Mouse (Mus musculus) G1E (cell line): ENCODE measurements around the gene Tedc1. TPM values are rescaled to one million over a fixed set of nuclear protein-coding genes. Genes with fewer than 3 reads are reported as not detected.

Source experiments
- ATAC-seq: 2 replicates; pipeline ENCODE4 v1.8.0; 2016; ENCODE audit warnings: mild to moderate bottlenecking; ENCODE audit not compliant: insufficient number of reproducible peaks, poor library complexity, low FRiP score, severe bottlenecking; ENCODE audit errors: extremely low read depth
- DNase-seq: peaks from one replicate; pipeline ENCODE4 v3.0.0; 2012; ENCODE audit warnings: low spot score
- H3K27me3 ChIP-seq: 2 replicates; pipeline ENCODE4 v1.6.1; 2012; ENCODE audit warnings: mild to moderate bottlenecking, low read length, inconsistent platforms; ENCODE audit not compliant: insufficient read depth
- H3K36me3 ChIP-seq: replicated peaks from 2 replicates; pipeline ENCODE3; 2012; ENCODE audit warnings: mild to moderate bottlenecking, inconsistent platforms
- H3K4me1 ChIP-seq: 2 replicates; pipeline ENCODE4 v1.6.1; 2012; ENCODE audit warnings: low read depth, low read length, inconsistent platforms, mixed read lengths; ENCODE audit not compliant: insufficient read depth
- H3K4me3 ChIP-seq: 2 replicates; pipeline ENCODE4 v1.5.1; 2012; ENCODE audit warnings: low read depth, mild to moderate bottlenecking, inconsistent platforms, low read length, moderate library complexity, mixed read lengths
- H3K9me3 ChIP-seq: replicated peaks from 2 replicates; pipeline ENCODE4 v1.6.1; 2012; ENCODE audit warnings: inconsistent platforms
- CTCF ChIP-seq: IDR thresholded peaks from 2 replicates; pipeline ENCODE4 v1.5.1; 2012; ENCODE audit warnings: low read depth, low read length, inconsistent platforms, mixed read lengths
- GATA1 ChIP-seq: IDR thresholded peaks from 2 replicates; pipeline ENCODE4 v1.6.1; 2012; ENCODE audit warnings: borderline replicate concordance, low read length, inconsistent platforms, mixed read lengths
- GATA2 ChIP-seq: IDR thresholded peaks from 2 replicates; pipeline ENCODE4 v1.6.1; 2012; ENCODE audit warnings: low read depth, low read length, inconsistent platforms, borderline replicate concordance
- POLR2AphosphoS5 ChIP-seq: IDR thresholded peaks from 2 replicates; pipeline ENCODE4 v1.6.1; 2012; ENCODE audit warnings: low read depth, low read length, inconsistent platforms; ENCODE audit not compliant: insufficient replicate concordance
- TAL1 ChIP-seq: conservative IDR thresholded peaks from 2 replicates; pipeline ENCODE4 v1.6.1; 2012; ENCODE audit warnings: low read depth, low read length, inconsistent platforms, mixed read lengths
- polyA plus RNA-seq: library from polyadenylated mRNA; stranded (reverse); fragments of >175 nt; gene quantifications from 2 replicates; pipeline ENCODE4 v1.2.3, GENCODE M21; 2012
- total RNA-seq, 2 experiments: library from RNA; stranded (forward) in 1 of 2; stranded (reverse) in 1 of 2; fragments of 200-1000 nt in 1 of 2; fragments of >200 nt in 1 of 2; fragmentation: Nextera tagmentation in 1 of 2; gene quantifications; 2 replicates each; pipeline ENCODE4 v1.2.3; 2014 to 2017

Tedc1 gene
- total and polyA plus RNA-seq, 3 experiments = 8.4 to 35.1 (median 9.3) TPM

GRCm38 (mm10) chr12:113138291-113138690, 17.9 kb upstream of the Tedc1 start:
- H3K27me3 ChIP-seq = peaks cover 37% of the 10 kb centered on the region
- DNase-seq (no peak), ATAC-seq (no peak)
- no peak for TF ChIP-seq GATA2
- TF ChIP-seq TAL1 = no peak
- TF ChIP-seq GATA1 = no peak
- TF ChIP-seq CTCF = no peak
- no peak for TF ChIP-seq POLR2AphosphoS5
- peaks cover 16% of the 10 kb centered on the region for H3K9me3 ChIP-seq
- H3K4me1 ChIP-seq = peaks cover 47% of the 10 kb centered on the region
- peaks cover 65% of the 10 kb centered on the region for H3K36me3 ChIP-seq
- no peak overlapping the region for H3K4me3 ChIP-seq

GRCm38 (mm10) chr12:113138901-113139864, 17.0 kb upstream of the Tedc1 start:
- ATAC-seq (no peak), DNase-seq (no peak)
- H3K4me1 ChIP-seq = peaks cover 49% of the 10 kb centered on the region
- peaks cover 16% of the 10 kb centered on the region for H3K9me3 ChIP-seq
- H3K36me3 ChIP-seq = peaks cover 58% of the 10 kb centered on the region
- H3K27me3 ChIP-seq = peaks cover 45% of the 10 kb centered on the region
- H3K4me3 ChIP-seq = peak overlapping the region; percentile 70; the same call in 1 of the 2 replicates
- TF ChIP-seq GATA2 (no peak), TAL1 (no peak), CTCF (no peak), POLR2AphosphoS5 (peak; percentile 38; the same call in 1 of the 2 replicates), GATA1 (no peak)

DNA sequence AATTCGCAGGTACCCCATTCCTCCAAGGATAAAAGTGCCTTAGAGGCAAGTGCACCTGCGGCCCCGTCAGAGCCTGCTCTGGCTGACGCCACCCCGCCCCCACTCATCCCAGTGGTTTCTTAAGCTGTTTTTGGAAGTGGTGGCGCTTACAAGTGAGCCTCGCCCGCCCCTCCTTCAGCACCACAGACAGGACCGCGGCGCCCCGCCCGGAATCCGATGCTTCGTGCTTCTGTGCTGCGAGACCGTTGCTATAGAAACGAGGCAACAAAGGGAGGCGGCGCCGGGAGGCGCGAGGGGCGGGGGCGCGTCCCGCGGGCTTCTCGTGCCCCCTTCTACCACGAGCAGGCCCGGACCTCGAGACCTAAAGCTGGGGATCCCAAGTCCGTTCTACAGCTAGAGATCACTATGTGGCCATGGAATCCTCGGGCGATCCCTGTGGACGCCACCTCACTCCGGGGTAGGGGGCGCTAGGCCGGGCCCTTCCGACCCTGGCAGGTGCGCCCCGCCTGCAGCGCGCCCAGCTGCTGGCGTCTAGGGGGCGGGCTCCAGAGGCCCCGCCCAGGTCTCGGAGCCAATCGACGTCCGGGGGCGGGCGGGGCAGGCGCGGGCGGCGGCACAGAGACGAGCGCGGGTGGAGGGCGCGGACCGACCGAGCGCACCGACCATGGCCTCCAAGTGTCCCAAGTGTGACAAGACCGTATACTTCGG, 16.2 kb upstream of the Tedc1 start, which contains the start of gene Crip2:
Crip2 (plus strand) TSS at position 329 of the 708 bp plus-strand sequence.
- peaks cover 46% of the 10 kb centered on the region for H3K27me3 ChIP-seq
- H3K36me3 ChIP-seq = peaks cover 56% of the 10 kb centered on the region
- peak within 1 kb of the TSS; percentile 70 for H3K4me3 ChIP-seq
- peaks cover 57% of the 10 kb centered on the region for H3K4me1 ChIP-seq
- TF ChIP-seq TAL1 (no peak), GATA1 (no peak), GATA2 (no peak), CTCF (no peak), POLR2AphosphoS5 (no peak)
- peaks cover 16% of the 10 kb centered on the region for H3K9me3 ChIP-seq
- ATAC-seq = peak; percentile 54
- DNase-seq = peak; percentile 87

- Histone ChIP-seq H3K36me3 (peaks cover 51% of the 10 kb centered on the region), H3K4me1 (peaks cover 64% of the 10 kb centered on the region), H3K4me3 (peak overlapping the region; percentile 70), H3K9me3 (peaks cover 16% of the 10 kb centered on the region), H3K27me3 (peaks cover 46% of the 10 kb centered on the region)
- no peak for ATAC-seq
- TF ChIP-seq GATA1 (no peak), GATA2 (no peak), TAL1 (no peak), CTCF (no peak), POLR2AphosphoS5 (no peak)
- no peak for DNase-seq
These were observed 15.4 kb upstream of the Tedc1 start for GRCm38 (mm10) chr12:113140616-113141411.

DNA sequence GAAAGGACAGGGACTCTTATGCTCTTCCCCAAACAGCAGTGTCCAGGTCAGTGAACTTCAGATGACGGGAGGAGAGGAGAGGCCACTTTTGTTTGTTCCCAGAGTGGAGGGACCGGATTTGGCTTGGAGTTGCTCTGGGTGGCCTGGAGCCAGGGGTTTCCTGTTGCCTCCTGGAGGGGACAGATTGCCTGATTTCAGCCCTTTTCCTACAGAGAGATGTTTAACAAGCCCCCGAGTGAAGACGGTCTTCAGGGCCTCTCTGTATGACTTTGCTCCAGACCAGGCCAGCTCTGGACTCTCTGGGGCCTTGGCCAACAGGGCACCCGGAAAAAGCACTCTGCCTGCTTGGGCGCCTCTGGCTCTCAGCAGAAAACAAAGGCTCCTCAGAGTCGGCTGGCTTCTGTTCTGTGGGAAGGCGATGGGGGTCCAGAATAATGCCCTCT, 14.7 kb upstream of the Tedc1 start:
- TF ChIP-seq TAL1 = no peak
- TF ChIP-seq GATA1 = no peak
- TF ChIP-seq GATA2 = no peak
- TF ChIP-seq CTCF = no peak
- no peak for TF ChIP-seq POLR2AphosphoS5
- Histone ChIP-seq H3K27me3 (peaks cover 50% of the 10 kb centered on the region), H3K36me3 (peaks cover 44% of the 10 kb centered on the region), H3K4me1 (peaks cover 70% of the 10 kb centered on the region), H3K4me3 (no peak overlapping the region), H3K9me3 (peaks cover 16% of the 10 kb centered on the region)
- ATAC-seq (no peak), DNase-seq (no peak)
